Mouse (Mus musculus) stomach, postnatal 0 days (tissue): ENCODE measurements around the gene Inafm2.

Experiments used
- CTCF ChIP-seq: IDR thresholded peaks from 2 replicates; pipeline ENCODE4 v1.5.1; 2016; ENCODE audit warnings: antibody characterized with exemption, low read depth, mild to moderate bottlenecking, moderate library complexity
- EP300 ChIP-seq: optimal IDR thresholded peaks from 2 replicates; pipeline ENCODE3; 2016; ENCODE audit warnings: antibody characterized with exemption

GRCm38 (mm10) chr2:118763469-118763868 is 17.9 kb downstream of the Inafm2 start:
- TF ChIP-seq CTCF (no peak), EP300 (no peak)
